Comparison of ENCODE assay signal across 9 mouse cellular contexts in the genomic region with DNA sequence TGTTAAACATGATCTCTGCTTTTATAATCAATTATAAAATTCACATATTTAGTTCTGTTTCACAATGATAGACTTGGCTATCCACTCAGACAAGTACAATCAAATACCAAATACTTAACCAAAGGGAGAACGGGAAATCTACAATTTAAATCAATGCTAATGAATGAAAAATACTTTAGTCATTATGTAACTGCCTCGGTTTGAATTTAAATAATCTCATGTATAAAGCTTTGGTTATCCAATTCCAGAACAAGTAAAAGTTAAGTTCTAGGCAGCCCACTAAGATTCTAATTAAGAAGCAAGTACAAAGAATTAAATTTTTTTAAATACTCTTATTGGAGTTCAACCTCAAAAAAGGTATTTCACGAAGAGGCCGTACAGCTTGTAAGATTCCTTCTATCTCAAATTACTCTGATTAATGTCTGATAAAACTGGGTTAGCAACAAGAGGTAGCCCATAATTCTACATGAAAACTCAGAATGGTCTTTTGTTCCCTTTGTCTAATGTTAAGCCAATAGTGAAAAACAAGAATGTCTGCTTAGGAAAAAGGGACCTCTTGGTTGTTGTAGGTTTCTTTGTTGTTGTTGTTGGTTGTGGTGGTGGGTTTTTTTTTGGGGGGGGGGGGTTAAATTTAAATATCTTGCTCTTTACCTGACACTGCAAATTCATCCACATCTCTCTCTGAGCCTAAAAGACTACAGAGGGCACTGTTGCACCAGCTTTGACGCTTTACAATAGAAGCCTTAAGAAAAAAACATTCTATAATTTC. TPM values are rescaled to one million over a fixed set of nuclear protein-coding genes. Genes with fewer than 3 reads are reported as not detected.
A peak's percentile ranks its signal among the peaks of the same experiment; 100 is the strongest.
DNase-seq lines count a peak whose midpoint lies in the region; ATAC-seq and TF ChIP-seq lines count a peak whose summit lies in the region.
"Had no signal": no experiment of that assay in that cellular context is flagged by ENCODE, and none has a peak within 500 bp of the region (broad histone marks: within the 10 kb centered on the region; RNA-seq: fewer than 3 reads in every experiment).

No protein-coding gene starts in this region.

- no peak overlapping the region for H3K27ac ChIP-seq in liver, postnatal 0 days (ENCODE audit: low read depth)
- H3K27ac ChIP-seq in kidney, embryonic 15.5 days, result no peak overlapping the region
- H3K27ac ChIP-seq in midbrain, postnatal 0 days (ENCODE audit: low read depth, low read length), result no peak overlapping the region

- peak; percentile 53 to 62 for DNase-seq in cerebellum, postnatal 10 days
- no peak for DNase-seq in cerebellum, adult 9-11 months
- DNase-seq in liver, postnatal 0 days, result no peak
- DNase-seq in liver, result no peak
- peak; percentile 79 for DNase-seq in midbrain, postnatal 0 days (ENCODE audit: low spot score)
- DNase-seq in spleen, postnatal 10 days (ENCODE audit: low spot score in 2 of 2), result no peak
- DNase-seq in thymus, postnatal 0 days (ENCODE audit: low spot score), result no peak

- WGBS in liver, postnatal 0 days (ENCODE audit: insufficient replicate concordance), result 66% methylated on average over 5 of the region's 5 CpGs
- WGBS in kidney, embryonic 15.5 days, result 45% methylated on average over 5 of the region's 5 CpGs
- 35% methylated on average over 5 of the region's 5 CpGs for WGBS in midbrain, postnatal 0 days

- H3K9me3 ChIP-seq in liver, postnatal 0 days (ENCODE audit: low read length), result no peaks in the 10 kb centered on the region
- H3K9me3 ChIP-seq in kidney, embryonic 15.5 days (replicated peaks), result no peaks in the 10 kb centered on the region
- H3K9me3 ChIP-seq in midbrain, postnatal 0 days (ENCODE audit: low read length), result no peaks in the 10 kb centered on the region

- no peak for TF ChIP-seq EP300 in liver, postnatal 0 days (IDR thresholded peaks at IDR 0.05; ENCODE audit: low read depth)

- H3K36me3 ChIP-seq in liver, postnatal 0 days (replicated peaks; ENCODE audit: insufficient read depth, low read length), result no peaks in the 10 kb centered on the region
- H3K36me3 ChIP-seq in kidney, embryonic 15.5 days, result no peaks in the 10 kb centered on the region
- no peaks in the 10 kb centered on the region for H3K36me3 ChIP-seq in midbrain, postnatal 0 days (ENCODE audit: insufficient read depth, low read length)

- no peak for ATAC-seq in liver, postnatal 0 days
- ATAC-seq in kidney, embryonic 15.5 days (replicated peaks; ENCODE audit: low FRiP score), result 0 out of 2 replicates have a peak, but pooled peaks have one; percentile 43
- ATAC-seq in midbrain, postnatal 0 days (ENCODE audit: low FRiP score), result 0 out of 2 replicates have a peak, but pooled peaks have one; percentile 54

- no peak overlapping the region for H3K9ac ChIP-seq in liver, postnatal 0 days (replicated peaks)
- no peak overlapping the region for H3K9ac ChIP-seq in kidney, embryonic 15.5 days
- H3K9ac ChIP-seq in midbrain, postnatal 0 days (replicated peaks; ENCODE audit: low read length, poor library complexity, severe bottlenecking), result no peak overlapping the region

- H3K27me3 ChIP-seq in liver, postnatal 0 days (ENCODE audit: insufficient read depth, low read length), result no peaks in the 10 kb centered on the region
- no peaks in the 10 kb centered on the region for H3K27me3 ChIP-seq in kidney, embryonic 15.5 days
- no peaks in the 10 kb centered on the region for H3K27me3 ChIP-seq in midbrain, postnatal 0 days (ENCODE audit: insufficient read depth, low read length)

- H3K4me2 ChIP-seq in liver, postnatal 0 days (ENCODE audit: low read depth, low read length), result no peak overlapping the region
- H3K4me2 ChIP-seq in kidney, embryonic 15.5 days, result no peak overlapping the region
- H3K4me2 ChIP-seq in midbrain, postnatal 0 days (ENCODE audit: low read depth, low read length, poor library complexity, severe bottlenecking), result no peak overlapping the region

- no peaks in the 10 kb centered on the region for H3K4me1 ChIP-seq in liver, postnatal 0 days (ENCODE audit: insufficient read depth)
- H3K4me1 ChIP-seq in kidney, embryonic 15.5 days, result peaks cover 12% of the 10 kb centered on the region
- no peaks in the 10 kb centered on the region for H3K4me1 ChIP-seq in midbrain, postnatal 0 days (ENCODE audit: insufficient read depth, low read length)

- TF ChIP-seq CTCF in liver, postnatal 0 days (IDR thresholded peaks at IDR 0.05; ENCODE audit: low read depth), result peak; percentile 46
- TF ChIP-seq CTCF in midbrain, postnatal 0 days (IDR thresholded peaks at IDR 0.05), result peak; percentile 72

- H3K4me3 ChIP-seq in liver, postnatal 0 days (ENCODE audit: low read depth, low read length), result no peak overlapping the region
- no peak overlapping the region for H3K4me3 ChIP-seq in kidney, embryonic 15.5 days (replicated peaks)
- H3K4me3 ChIP-seq in midbrain, postnatal 0 days (ENCODE audit: low read depth, low read length), result no peak overlapping the region
- H3K4me3 ChIP-seq: erythroblast, embryonic 14.5 days had no signal

RNA-seq across cellular contexts. Expression of a gene that starts 32.8 kb away (rescaled TPM):
- polyA plus RNA-seq in liver, postnatal 0 days (2015; fragmentation: Nextera tagmentation; extraction: Ambion mirVana), result 5.2 and 5.7 TPM in 2 replicates
- polyA plus RNA-seq in kidney, embryonic 15.5 days (2015; fragmentation: Nextera tagmentation; extraction: Ambion mirVana), result 30.0 and 31.4 TPM in 2 replicates
- total RNA-seq in midbrain, postnatal 0 days (2014; rRNA removed), result 11.0 and 14.5 TPM in 2 replicates
- 13.2 and 14.6 TPM in 2 replicates for polyA plus RNA-seq in midbrain, postnatal 0 days (2015; fragmentation: Nextera tagmentation; extraction: Ambion mirVana)
- polyA plus RNA-seq in thymus, postnatal 0 days (2015; fragmentation: Nextera tagmentation; extraction: Ambion mirVana), result 15.6 and 22.1 TPM in 2 replicates

Comparison
In these comparisons a context has a peak if more than half of its experiments do, and no peak if none do; other contexts are left out.
1. DNase-seq: peak in cerebellum, postnatal 10 days (2 of 2) and midbrain, postnatal 0 days (single experiment); none in cerebellum, adult 9-11 months (single experiment), liver, postnatal 0 days (single experiment), liver (single experiment), spleen, postnatal 10 days (0 of 2) and thymus, postnatal 0 days (single experiment).